Mouse (Mus musculus) thymus, postnatal 36 days (tissue): ENCODE data around the gene Glod5.
"Not testable (repeated sequence)": the region's sequence is repeated elsewhere in the genome, so short reads cannot be mapped to it uniquely, and the experiment has no call there.

Experiments
- DNase-seq, 2 experiments: peaks; one replicate each; pipeline ENCODE4 v3.0.0; 2022; ENCODE audit warnings: mixed read lengths in 2 of 2

Gene Glod5

DNA sequence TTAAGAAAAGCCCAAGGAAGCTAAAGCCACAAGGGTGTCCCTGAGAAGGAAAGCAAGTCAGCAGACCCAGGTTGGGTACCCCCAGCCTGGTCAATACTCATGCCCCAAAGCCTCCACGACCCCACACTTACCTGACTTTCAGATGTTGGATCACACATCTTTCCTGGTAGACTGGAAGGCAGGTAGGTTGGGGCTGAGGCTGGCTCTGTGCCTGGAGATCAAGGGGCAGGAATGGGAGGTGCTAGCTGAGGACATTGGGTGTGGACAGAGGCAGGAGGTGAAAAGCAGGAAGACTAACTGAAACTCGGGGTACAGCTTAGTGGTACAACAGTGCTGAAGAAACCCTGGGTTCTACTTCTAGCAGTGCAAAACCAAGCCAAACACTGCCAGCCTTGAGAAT is at the start of gene Glod5:
Gene Glod5 (minus strand): TSS at position 207 of the 400 bp plus-strand sequence.
- DNase-seq, result no peak

DNA sequence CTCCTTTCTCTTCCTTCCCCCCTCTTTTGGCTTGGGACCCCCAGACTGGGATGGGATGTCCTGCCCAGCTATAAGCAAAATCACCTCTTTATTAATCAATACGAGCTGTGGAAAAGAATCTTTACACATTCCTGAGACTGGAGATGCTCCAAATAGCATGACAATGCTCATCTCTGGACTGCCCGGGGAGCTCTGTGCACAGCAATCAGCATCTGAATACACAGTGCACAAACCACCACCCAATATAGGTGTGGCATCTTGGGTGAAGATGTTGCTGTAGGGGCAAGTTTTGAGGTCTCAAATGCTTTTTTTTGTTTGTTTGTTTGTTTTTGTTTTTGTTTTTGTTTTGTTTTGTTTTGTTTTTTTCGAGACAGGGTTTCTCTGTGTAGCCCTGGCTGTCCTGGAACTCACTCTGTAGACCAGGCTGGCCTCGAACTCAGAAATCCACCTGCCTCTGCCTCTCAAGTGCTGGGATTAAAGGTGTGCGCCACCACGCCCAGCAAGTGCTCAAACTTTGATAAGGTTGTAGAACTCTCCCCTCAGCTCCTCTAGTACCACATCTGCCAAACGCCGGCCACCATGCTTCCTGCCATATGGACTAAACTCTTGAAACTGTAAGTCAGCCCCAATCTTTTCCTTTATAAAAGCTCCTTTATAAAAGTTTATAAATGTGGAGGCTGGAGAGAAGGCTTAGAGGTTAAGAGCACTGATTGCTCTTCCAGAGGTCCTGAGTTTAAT is 32.9 kb upstream of the Glod5 start:
- DNase-seq, result not testable (repeated sequence)

DNA sequence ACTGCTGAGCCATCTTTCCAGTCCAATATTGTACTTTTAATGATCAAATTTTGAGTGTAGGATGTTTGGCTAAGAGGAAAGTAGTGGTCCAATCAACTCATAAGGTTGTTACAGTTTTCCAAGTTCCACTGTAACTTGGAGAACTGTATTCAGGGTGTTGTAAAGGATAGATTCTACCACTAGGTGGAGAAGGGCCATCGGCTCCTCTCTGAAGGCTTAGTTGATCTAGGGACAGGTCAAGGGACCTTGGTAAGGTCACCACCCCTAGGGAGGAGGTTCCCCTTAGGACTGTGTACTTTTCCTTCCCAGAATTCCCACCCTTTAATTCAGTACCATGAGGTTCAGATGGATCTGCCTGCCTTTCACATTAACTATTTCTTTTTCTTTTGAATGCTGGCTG is 14.7 kb upstream of the Glod5 start:
- no peak for DNase-seq

DNA sequence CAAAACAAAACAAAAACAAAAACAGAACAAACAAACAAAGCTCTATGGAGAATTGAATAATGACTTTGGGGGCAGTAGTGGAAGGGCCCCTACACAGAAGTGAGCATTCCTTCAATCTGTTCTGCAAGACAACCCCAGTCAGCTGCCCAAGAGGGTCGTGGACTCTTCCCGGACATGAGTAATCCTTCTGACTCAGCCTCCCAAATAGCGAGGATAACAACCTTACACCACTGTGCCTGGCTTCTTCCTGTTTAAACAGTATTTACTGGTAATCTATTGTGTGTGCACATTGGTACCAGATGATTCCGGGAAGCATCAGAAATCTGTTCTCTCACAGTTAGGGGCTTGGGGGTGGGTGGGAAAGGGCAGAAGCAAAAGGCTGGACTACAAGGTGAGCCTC is 8.5 kb upstream of the Glod5 start:
- DNase-seq, result no peak

DNA sequence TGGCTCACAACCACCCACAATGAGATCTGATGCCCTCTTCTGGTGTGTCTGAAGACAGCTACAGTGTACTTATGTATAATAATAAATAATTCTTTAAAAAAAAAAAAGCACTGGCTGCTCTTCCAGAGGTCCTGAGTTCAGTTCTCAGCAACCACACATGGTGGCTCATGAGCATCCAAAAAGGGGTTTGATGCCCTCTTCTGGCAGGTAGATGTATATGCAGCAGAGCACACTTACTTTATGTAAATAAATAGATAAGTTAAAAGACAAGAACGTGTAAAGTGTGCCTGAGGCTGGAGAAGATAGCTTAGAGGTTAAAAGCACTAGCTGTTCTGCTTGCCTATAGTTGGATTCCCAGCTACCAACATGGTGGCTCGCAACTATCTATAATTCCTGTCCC is 6.5 kb upstream of the Glod5 start:
- no peak for DNase-seq

DNA sequence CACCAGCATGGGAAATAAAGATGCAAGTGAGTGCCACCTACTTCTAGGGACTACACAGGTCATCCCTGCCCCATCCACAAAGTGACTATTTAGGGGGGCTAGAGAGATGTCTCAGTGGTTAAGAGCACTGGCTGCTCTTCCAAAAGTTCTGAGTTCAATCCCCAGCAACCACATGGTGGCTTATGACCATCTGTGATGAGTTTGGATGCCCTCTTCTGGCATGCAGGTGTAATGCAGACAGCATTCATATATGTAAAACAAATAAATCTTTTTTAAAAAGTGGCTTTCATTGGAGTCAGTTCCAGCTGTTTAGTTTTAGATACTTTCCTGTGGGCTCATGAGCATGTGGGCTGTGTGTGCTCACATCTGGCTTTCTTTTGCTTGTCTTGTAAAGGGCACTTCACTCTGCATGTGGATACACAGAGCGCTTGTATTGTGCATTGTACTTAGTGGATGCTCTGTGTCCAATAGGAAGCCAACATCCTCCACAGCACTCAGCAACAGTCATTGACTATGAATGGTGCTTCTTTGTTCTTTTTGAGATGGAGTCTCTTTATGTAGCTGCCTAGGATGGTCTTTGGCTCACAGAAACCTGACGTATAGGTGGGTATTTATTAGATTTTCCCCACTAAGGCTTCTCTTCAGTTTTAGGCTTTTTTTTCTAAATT is 2.0 kb upstream of the Glod5 start:
- no peak for DNase-seq

DNA sequence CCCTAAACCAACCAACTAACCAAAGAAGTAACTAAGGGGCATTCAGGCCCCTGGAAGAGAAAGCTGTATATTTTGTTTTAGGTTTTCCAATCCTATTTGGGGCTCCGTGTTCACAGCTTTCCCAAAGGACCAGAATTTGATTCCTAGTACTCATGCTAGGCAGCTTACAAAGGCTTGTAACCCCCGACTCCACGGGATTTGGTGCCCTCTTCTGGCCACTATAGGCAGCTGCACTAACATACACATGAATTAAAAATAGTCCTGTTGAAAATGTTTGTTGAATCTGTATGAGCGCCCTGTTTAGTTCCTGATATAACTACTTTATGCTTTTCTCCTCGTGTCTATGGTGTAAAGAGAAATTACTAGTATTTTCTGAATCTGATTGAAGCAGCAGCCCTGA is 1.1 kb downstream of the Glod5 start:
- DNase-seq, result peak; percentile 16 to 17

DNA sequence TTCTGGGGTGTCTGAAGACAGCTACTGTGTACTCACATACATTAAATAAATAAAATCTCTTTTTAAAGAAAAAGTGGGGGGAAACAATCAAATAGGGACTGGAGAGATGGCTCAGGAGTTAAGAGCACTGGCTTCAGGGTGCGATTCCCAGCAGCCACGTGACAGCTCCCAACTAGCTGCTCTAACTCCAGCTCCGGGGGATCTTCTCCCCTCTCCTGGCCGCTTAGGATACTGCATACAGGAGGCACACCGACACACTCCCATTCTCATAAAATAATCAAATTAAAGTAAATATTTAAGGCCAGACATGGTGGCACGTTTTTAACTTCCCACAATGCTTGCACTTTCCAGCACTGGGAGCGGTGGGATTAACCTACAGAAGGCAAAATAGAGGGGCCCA is 2.6 kb downstream of the Glod5 start:
- not testable (repeated sequence) for DNase-seq

DNA sequence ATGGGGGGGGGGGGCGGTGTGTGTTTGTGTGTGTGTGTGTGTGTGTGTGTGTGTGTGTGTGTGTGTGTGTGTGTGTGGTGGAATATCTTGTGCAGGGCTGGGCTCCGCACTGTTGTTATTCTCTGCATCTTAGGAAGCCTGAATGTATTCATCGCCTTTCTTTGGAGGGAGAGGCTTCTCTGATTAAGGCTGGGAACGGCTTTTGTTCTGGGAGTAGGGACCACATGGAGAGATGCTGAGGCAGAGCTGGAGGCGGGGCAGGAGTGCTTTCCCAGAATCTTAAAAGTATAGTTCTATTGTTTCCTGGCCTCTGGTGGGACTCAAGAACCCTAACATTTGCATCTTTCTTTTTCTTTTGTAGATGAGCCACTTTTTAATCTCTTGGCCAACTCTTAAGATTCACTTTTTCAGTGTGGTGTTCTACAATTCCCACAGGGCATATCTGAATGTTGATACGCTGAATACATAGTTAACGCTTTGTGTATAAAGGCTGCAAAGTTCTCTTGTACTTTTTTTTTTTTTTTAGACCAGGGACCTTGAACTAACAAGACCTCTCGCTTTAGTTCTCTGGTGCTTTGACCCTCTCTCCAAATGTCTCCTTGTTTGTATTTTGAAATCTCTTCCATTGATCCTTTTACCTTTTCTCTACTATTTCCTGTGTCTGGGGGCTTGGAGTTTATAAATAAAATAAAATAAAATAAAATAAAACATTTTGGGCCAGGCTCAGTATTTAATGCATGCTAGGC is 4.5 kb downstream of the Glod5 start:
- DNase-seq, result no peak

DNA sequence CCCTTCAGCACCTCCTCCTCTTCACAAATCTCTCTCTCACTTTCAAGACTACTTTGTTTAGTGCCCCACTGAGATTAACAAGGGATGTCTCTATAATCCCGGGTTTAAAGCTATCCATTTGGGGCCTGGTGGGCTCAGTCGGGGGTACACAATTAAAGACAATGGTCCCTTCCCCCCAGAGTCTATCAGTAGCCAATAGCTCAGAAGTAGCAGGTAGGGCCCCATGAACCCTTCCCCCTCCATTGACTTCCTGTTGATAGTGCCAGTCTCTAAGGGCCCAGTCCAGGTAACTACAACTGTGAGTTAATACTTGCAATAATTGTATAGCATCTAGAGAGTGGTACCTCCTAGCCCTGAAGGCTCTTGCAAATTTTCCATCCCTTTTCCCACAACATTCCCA is 5.1 kb downstream of the Glod5 start:
- DNase-seq, result no peak

DNA sequence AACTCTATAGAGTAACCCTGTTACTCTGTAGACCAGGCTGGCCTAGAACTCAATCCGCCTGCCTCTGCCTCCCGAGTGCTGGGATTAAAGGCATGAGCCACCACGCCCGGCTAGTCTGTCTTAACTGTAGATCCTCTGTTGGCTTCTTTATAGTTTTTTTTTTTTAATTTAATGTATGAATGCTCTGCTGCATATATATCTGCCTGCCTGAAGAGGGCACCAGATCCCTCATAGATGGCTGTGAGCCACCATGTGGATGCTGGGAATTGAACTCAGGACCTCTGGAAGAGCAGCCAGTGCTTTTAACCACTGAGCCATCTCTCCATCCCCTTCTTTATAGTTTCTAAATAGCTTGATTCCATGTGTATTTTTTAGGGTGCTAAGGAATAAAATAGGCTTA is 8.9 kb downstream of the Glod5 start:
- not testable (repeated sequence) for DNase-seq

DNA sequence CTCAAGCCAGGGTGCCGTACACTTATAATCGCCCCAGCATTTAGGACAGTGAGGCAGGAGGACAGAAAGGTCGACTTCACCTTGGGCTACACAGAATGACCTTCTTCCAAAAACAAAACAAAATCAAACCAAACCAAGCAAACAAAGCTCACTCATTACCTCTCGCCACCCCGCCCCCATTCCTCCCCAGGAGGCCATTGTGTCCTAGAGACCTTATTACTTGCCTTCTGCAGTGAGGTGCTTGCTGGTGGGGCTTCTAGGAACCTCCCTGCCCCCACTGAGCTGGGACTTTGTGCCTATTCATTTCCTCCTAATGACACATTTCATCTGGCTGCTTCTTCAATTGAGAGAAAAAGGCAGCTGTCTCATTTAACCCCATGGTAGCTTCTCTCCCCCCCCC is 9.7 kb downstream of the Glod5 start:
- no peak for DNase-seq

DNA sequence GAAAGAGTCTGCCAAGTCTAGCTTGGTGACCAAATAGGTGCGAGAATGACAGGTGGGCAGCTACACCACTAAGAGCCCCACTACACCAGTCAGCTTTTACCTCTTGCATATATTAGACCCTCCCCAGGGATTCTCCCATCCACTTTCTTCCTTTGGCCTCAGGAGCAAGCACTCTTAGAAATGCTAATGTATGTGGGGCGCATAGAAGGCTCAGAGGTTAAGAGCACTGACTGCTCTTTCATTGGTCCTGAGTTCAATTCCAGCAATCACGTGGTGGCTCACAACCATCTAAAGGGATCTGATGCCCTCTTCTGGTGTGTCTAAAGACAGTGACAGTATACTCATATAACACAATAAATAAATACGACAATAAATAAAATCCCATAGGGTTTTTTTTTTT is 15.3 kb downstream of the Glod5 start:
- DNase-seq, result no peak

DNA sequence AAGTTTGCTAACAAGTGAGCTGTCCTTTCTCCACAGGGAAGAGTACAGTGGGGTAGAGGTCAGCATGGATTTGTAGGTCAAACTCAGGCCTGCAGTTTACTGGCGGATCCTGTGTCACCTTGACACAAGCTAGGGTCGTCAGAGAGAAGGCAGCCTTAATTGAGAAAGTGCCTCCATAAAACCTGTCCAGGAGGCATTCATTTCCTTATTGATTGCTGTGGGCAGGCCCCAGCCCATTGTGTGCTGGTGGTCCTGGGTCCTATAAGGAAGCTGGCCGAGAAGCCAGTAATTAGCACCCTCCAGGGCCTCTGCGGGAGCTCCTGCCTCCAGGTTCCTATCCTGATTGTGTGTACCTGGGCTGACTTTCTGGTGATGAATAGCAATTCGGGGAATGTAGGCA is 16.3 kb downstream of the Glod5 start:
- no peak for DNase-seq

DNA sequence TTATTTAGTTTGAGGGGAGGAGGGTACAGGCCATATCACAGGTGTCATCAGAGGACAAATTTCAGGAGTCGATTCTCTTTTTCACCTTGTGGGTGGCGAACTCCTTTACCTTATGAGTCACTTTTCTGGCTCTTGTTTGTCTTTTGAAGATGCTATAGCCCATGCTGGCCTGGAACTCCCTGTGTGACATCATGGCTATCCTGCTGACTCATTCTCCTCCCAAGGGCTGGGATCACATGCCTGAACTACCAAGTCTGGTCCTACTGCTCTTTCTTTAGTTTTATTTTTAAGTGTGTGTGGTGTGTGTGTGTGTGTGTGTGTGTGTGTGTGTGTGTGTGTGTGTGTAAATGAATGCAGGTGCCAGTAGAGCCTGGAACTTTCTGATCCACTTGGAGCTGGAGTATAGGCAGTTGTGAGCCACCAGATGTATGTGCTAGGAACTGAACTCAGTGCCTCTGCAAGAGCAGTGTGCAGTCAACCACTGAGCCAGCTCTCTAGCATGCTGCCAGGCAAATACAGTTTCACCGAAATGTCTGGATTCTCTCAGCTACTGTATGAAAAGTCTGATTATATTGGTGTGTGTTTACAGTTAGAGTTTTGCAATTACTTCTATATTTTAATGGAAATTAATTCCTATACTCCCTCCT is 17.6 kb downstream of the Glod5 start:
- DNase-seq, result no peak

DNA sequence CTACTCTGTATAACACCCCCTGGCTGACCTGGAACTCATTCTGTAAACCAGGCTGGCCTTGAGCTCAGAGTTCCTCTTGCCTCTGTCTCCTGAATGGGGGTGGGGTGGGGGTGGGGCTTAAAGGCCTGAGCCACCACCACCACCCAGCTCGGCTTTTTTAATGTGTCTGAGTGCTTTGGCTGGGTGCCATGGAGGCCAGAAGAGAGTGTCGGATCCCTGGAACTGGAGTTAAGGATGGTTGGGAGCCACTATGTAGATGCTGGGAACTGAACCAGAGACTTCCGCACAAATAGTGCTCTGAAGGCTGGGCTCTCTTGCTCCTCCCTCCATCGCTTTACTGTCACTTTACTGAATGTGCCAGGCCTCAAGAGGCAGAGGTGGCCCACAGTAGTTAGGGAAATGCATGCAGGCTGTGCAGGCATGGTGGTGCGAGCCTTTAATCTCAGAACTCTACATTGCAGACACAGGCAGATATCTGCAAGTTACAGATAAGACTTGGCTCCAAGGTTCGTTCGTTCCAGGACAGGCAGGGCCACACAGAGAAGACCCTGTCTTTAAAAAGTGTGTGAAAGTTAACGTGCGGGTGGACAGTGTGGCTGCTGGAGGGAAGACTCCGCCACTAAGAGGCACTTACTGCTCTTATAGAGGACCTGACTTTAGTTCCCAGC is 25.1 kb downstream of the Glod5 start:
- DNase-seq, result no peak

DNA sequence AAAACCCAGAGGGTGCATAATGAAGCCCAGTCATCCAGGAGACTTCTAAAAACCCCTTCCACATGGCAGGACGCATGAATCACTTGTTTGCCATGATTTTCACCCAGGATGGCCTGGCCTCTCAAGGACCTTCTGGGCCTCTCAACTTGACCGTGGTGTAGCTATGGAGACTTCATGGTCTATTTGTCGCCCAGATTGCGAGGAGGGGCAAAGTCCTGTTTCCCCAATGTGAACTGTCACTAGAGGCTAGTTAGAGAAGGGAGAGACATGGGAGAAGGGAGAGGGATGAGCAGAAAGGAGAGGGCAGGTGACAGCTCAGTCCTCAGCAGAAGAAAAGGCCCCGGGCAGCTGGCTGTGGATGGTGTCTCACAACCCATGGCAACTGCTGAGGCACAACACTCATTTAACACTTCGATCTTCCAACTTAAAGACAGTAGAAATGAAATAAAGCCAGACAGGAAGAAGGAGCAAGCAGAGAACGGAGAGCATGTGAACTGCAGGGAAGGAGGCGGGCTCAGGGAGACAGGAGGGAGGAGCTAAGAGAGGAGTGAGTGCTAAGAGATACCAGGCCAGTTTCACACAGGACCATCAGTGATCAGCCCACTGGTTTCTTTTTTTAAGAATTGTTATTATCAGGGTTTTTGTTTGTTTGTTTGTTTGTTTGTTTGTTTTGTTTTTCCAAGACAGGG is 25.8 kb downstream of the Glod5 start:
- no peak for DNase-seq

DNA sequence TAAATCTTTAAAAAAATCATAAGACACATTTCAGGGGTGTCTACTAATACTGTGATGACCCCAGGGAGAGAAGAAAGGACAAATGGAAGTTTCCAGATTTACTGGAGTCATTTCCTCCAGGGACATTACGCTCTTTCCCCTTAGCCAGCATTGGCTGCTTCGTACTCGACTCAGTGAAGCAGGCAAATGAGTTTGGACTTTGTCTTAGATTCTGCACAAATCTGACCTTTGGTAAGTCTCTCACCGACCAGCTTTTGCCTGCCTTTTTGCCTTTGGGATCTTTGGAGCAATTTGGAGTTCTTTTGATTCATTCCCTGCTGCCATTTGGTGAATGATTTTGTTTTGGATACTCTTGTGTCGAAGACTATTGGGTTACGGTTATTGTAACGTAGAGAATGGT is 36.9 kb downstream of the Glod5 start:
- no peak for DNase-seq

DNA sequence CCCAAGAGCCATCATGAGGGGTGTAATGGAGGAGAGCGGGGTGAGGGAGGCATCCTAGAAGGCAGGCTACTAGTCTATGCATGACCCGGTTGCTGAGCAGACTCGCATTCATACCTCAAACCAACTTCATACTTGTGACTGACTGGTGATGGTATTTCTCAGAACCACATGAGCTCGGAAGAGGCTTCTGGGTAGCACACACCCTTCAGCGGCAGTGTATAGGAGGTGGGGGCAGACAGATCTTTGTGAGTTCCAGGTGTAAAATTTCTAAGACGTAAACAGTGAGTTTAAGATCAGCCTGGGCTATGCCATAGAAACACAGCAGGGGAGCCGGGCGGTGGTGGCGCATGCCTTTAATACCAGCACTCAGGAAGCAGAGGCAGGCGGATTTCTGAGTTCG is 40.4 kb downstream of the Glod5 start, which contains the start of gene Gata1:
Gene Gata1 (minus strand): TSS at position 180 of the 400 bp plus-strand sequence.
- DNase-seq, result no peak

DNA sequence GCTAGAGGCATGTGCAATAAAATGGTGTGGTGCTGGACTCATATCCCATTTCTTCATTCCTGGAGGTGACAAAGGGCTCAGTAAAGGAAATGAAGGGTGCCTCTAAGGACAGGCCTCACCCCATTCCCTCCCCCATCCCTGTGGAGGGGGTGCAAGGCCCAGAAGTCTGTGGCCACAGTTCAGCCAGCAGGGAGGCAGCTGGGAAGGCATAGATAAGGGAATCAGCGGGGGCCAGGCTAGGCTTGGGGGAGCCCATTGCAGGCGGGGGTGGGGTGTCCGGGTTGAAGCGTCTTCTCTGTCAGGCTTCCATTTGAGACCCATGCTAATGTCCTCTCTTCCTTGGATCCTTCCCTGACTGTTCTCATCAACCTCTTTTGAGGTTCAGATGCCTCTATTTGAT is 47.0 kb downstream of the Glod5 start:
- DNase-seq, result no peak

DNA sequence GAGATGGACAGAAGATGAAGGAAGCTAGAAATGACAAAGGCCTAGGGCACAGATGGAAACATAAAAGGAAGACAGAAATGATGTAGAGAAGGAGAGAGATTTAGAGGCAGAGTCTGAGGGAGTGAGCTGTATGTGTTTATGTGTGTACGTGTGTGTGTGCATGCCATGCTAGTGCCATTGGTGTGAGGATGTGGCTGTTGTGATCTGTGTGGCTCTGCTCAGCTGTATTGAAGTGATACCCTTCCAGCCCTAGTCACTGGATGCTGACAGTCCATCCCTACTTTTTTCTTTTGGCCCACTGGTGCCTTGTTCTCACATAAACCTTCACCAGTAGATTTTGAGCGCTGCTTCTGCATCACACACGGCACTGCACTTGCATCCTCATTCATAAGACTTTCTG is 49.4 kb downstream of the Glod5 start:
- no peak for DNase-seq

DNA sequence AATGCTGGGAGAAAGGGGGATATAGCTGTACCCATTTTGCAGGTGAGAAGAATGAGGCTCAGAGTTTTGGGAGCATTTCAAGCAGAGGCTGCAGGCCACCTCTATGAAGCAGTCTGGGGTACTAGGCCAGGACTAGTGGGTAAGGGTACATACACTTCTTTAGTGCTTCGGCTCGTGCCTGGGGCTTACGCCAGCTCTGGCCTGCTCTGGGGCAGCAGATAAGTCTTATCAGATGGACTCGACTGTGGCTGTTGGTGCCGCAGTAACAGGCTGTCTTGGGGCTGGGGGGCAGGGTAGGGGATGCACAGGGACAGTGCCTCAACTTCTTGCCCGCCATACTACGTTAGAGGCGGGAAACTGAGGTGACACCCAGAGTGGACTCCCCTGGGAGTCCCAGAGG is 50.1 kb downstream of the Glod5 start:
- no peak for DNase-seq
